ENCODE assay signal across 17 mouse cellular contexts in the genomic region with DNA sequence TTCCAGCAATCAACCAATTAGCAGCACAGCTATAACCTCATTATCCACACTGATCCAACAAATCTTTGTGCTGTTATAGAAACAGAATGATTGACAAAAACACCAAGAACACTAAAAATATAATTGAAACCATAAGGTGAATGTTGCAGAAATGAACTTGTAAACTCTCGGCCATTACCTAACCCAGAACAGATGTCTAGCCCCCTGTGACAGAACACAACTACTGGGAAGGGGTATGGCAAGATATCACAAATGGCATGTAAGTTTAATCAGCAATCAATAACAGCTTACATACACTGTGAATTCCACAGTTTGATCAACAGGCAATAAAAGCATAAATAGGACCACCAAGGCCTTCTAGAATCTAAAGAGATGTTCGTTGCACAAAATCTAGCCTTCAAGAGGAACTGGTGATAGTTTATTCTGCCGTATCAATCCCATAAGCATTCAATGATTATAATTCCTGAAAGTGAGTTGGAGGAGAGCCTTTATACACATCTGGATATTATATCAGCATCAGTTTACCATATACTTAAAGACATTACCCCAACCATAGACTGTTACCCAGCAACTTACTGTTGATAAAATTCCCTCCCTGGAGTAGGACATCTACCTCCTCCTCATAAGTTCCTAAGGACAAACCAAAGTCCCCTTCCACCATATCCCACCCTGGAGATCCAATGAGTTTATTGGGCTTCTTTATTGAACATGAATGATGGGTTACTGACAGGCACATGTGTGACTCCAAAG.
"Had no signal": no experiment of that assay in that cellular context is flagged by ENCODE, and none has a peak within 500 bp of the region (broad histone marks: within the 10 kb centered on the region; RNA-seq: fewer than 3 reads in every experiment).

No protein-coding gene starts in this region.

- H3K27me3 ChIP-seq: midbrain, embryonic 12.5 days; neural tube, embryonic 13.5 days; neural tube, embryonic 15.5 days; stomach, embryonic 15.5 days had no signal

- ATAC-seq: midbrain, embryonic 16.5 days had no signal

- H3K4me2 ChIP-seq: lung, embryonic 14.5 days; midbrain, embryonic 12.5 days; neural tube, embryonic 13.5 days; neural tube, embryonic 15.5 days; stomach, embryonic 15.5 days had no signal

- H3K9ac ChIP-seq: lung, embryonic 14.5 days; midbrain, embryonic 12.5 days; neural tube, embryonic 13.5 days; neural tube, embryonic 15.5 days; stomach, embryonic 15.5 days had no signal

- H3K36me3 ChIP-seq: midbrain, embryonic 10.5 days; midbrain, embryonic 12.5 days; neural tube, embryonic 13.5 days; neural tube, embryonic 15.5 days; stomach, embryonic 15.5 days had no signal

- H3K4me3 ChIP-seq: midbrain, embryonic 10.5 days; midbrain, embryonic 12.5 days; myocyte; neural tube, embryonic 13.5 days; neural tube, embryonic 15.5 days; stomach, embryonic 15.5 days had no signal

- H3K9me3 ChIP-seq: midbrain, embryonic 10.5 days; midbrain, embryonic 12.5 days; neural tube, embryonic 13.5 days; neural tube, embryonic 15.5 days; stomach, embryonic 15.5 days had no signal

- DNase-seq: lung, adult 18-20 months; lung, embryonic 14.5 days; lung, postnatal 10 days; lung, postnatal 4 days; midbrain, embryonic 14.5 days; right cerebral cortex, postnatal 14 days; thymus, adult 2 months; thymus, postnatal 25 days; thymus, postnatal 4 days had no signal

- H3K27ac ChIP-seq: midbrain, embryonic 10.5 days; midbrain, embryonic 12.5 days; neural tube, embryonic 13.5 days; neural tube, embryonic 15.5 days; stomach, embryonic 15.5 days; stomach, postnatal 0 days had no signal

- H3K4me1 ChIP-seq: midbrain, embryonic 10.5 days; midbrain, embryonic 12.5 days; neural tube, embryonic 13.5 days; neural tube, embryonic 15.5 days; stomach, embryonic 15.5 days had no signal
